Mouse (Mus musculus) natural killer cell, adult 2 months (primary cell): ENCODE results near the gene Capn13.

Source experiments
- DNase-seq, 2 experiments: peaks; one replicate each; pipeline ENCODE4 v3.0.0; 2022; ENCODE audit warnings: low spot score in 2 of 2

Gene Capn13

GRCm38 (mm10) chr17:73400862-73401261 is at the start of gene Capn13:
Capn13 (minus strand) TSS chr17:73400866.
- DNase-seq = no peak

- DNase-seq = no peak
Measured at GRCm38 (mm10) chr17:73449104-73449503, 48.4 kb upstream of the Capn13 start.

GRCm38 (mm10) chr17:73440798-73441197 is 40.1 kb upstream of the Capn13 start:
- DNase-seq = no peak

- no peak for DNase-seq
Measured at GRCm38 (mm10) chr17:73432564-73433006, 31.9 kb upstream of the Capn13 start.

- DNase-seq = no peak
Measured at GRCm38 (mm10) chr17:73432058-73432457, 31.4 kb upstream of the Capn13 start.

- no peak for DNase-seq
Measured at GRCm38 (mm10) chr17:73417382-73417781, 16.7 kb upstream of the Capn13 start.

- DNase-seq = peak in 1 of 2 experiments; percentile 2
Measured at GRCm38 (mm10) chr17:73416181-73416795, 15.6 kb upstream of the Capn13 start.

GRCm38 (mm10) chr17:73411817-73412216 is 11.2 kb upstream of the Capn13 start:
- no peak for DNase-seq

GRCm38 (mm10) chr17:73401272-73401671 is 606 bp upstream of the Capn13 start:
- no peak for DNase-seq

- no peak for DNase-seq
Measured at GRCm38 (mm10) chr17:73399136-73399535, 1.5 kb downstream of the Capn13 start.

GRCm38 (mm10) chr17:73393361-73393760 is 7.3 kb downstream of the Capn13 start:
- no peak for DNase-seq

GRCm38 (mm10) chr17:73391771-73392170 is 8.9 kb downstream of the Capn13 start:
- no peak for DNase-seq

GRCm38 (mm10) chr17:73390191-73391089 is 10.2 kb downstream of the Capn13 start:
- DNase-seq = no peak

GRCm38 (mm10) chr17:73389336-73389735 is 11.3 kb downstream of the Capn13 start:
- no peak for DNase-seq

- no peak for DNase-seq
Measured at GRCm38 (mm10) chr17:73386581-73386980, 14.1 kb downstream of the Capn13 start.

- DNase-seq = no peak
Measured at GRCm38 (mm10) chr17:73385940-73386339, 14.7 kb downstream of the Capn13 start.

GRCm38 (mm10) chr17:73382327-73383014 is 18.2 kb downstream of the Capn13 start:
- DNase-seq = no peak

GRCm38 (mm10) chr17:73381681-73382080 is 19.0 kb downstream of the Capn13 start:
- no peak for DNase-seq

GRCm38 (mm10) chr17:73377778-73378484 is 22.7 kb downstream of the Capn13 start:
- no peak for DNase-seq

GRCm38 (mm10) chr17:73367334-73367733 is 33.3 kb downstream of the Capn13 start:
- no peak for DNase-seq

- DNase-seq = no peak
Measured at GRCm38 (mm10) chr17:73361054-73361453, 39.6 kb downstream of the Capn13 start.
